Mouse (Mus musculus) lung, adult 2 months (tissue): ENCODE measurements at regions not wholly inside any gene's neighbourhood (a gene's known extent, or its start where the extent isn't known, plus 50 kb on each side); places are given as distances from the start of the nearest gene placed in this dataset.

Experiments
- CTCF ChIP-seq: fragments of 200-500 bp; IDR thresholded peaks from 2 replicates; pipeline ENCODE4 v1.5.1; 2011; ENCODE audit warnings: mild to moderate bottlenecking, low read length, control low read depth; ENCODE audit not compliant: insufficient read depth
- POLR2A ChIP-seq: fragments of 200-500 bp; IDR thresholded peaks from 2 replicates; pipeline ENCODE4 v1.6.1; 2011; ENCODE audit warnings: low read depth, mild to moderate bottlenecking, control low read depth, low read length, borderline replicate concordance; ENCODE audit errors: extremely low read depth

DNA sequence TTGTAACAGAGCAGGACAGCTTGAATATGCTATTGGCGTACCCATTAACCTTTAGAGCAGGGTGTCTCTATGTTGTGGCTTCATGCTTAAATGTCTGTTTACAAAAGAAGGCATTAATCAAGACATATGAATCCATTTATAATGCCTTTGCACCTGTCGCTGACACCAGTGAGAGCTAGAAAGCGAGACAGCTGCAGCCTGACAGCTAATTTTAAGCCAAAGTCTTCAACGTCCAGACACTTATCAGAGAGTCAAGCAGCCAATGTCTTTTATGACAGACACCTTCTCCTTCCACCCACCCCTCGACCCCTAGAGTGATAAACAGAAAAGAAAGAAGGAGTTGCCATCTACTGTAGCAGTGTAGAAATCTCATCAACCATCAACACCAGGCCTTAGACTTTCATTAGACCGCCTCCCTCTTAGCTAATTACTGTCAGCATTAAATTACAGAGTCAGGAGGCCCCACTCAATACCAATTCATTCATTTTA lies 89.3 kb upstream of the Fam98a start:
- TF ChIP-seq POLR2A, result no peak
- no peak for TF ChIP-seq CTCF
